Mouse (Mus musculus) spleen, adult 2 months (tissue): Measurements from ENCODE around the gene Btla.

Source experiments
- CTCF ChIP-seq: fragments of 200-500 bp; IDR thresholded peaks from 2 replicates; pipeline ENCODE4 v1.5.1; 2011; ENCODE audit warnings: mild to moderate bottlenecking, inconsistent platforms; ENCODE audit not compliant: insufficient read depth, insufficient read length, insufficient replicate concordance; ENCODE audit errors: extremely low read depth
- POLR2A ChIP-seq: fragments of 200-500 bp; IDR thresholded peaks from 2 replicates; pipeline ENCODE4 v1.6.1; 2011; ENCODE audit warnings: low read depth, low read length, inconsistent platforms

GRCm38 (mm10) chr16:45242700-45243099 lies 18.6 kb downstream of the Btla start:
- TF ChIP-seq CTCF = no peak
- TF ChIP-seq POLR2A = no peak
